Mouse (Mus musculus) lung, embryonic 16.5 days (tissue): ENCODE data around the gene Hoxd10. TPM values are rescaled to one million over a fixed set of nuclear protein-coding genes. Genes with fewer than 3 reads are reported as not detected.

Experiments
- microRNA counts: library from miRNA; unstranded; fragments of <30 nt; microRNA quantifications from one replicate; lab custom pipeline; 2016
- microRNA-seq: library from miRNA; unstranded; fragments of <30 nt; microRNA quantifications from one replicate; pipeline ENCODE4, GENCODE M21; 2016
- polyA plus RNA-seq: library from polyadenylated mRNA; unstranded; fragments of >200 nt; fragmentation: Nextera tagmentation; extraction: Ambion mirVana; gene quantifications from 2 replicates; pipeline ENCODE4 v1.2.1, GENCODE M21; 2015

Gene Hoxd10
- polyA plus RNA-seq, 1 experiment from 2014 or later, result 0.19 TPM

MicroRNAs encoded within 50 kb of the gene (microRNA counts, 519-probe panel; counts per million panel counts)
- 2,416 counts per million, percentile 42 among the panel's probes with 10 or more counts for microRNA mmu-miR-10b (lab: Ali Mortazavi, UCI)

Small RNAs within 50 kb of the gene (microRNA-seq; reads per million reads assigned to microRNA genes)
- gene Gm44463, result not detected
- 1,093 reads per million, percentile 74 among the genes with 10 or more reads in this experiment for gene Mir10b

Other genes starting within 250 kb of the Hoxd10 start
- 21.2 and 25.2 TPM in 2 replicates for gene Lnpk, start 112.5 kb upstream of the Hoxd10 start, polyA plus RNA-seq
- gene Evx2, start 32.4 kb upstream of the Hoxd10 start, polyA plus RNA-seq, result not detected in 2 replicates
- not detected in 2 replicates for gene Hoxd13, start 23.6 kb upstream of the Hoxd10 start, polyA plus RNA-seq
- gene Hoxd12, start 16.9 kb upstream of the Hoxd10 start, polyA plus RNA-seq, result not detected in 2 replicates
- gene Hoxd11, start 12.4 kb upstream of the Hoxd10 start, polyA plus RNA-seq, result not detected in 2 replicates
- 0.31 TPM in 2 replicates for gene Hoxd9, start 5.8 kb downstream of the Hoxd10 start, polyA plus RNA-seq
- gene Hoxd8, start 12.7 kb downstream of the Hoxd10 start, polyA plus RNA-seq, result 0.20 and 0.39 TPM in 2 replicates
- 0.23 and 0.39 TPM in 2 replicates for gene Hoxd3, start 20.0 kb downstream of the Hoxd10 start, polyA plus RNA-seq
- not detected in 2 replicates for gene Hoxd4, start 20.0 kb downstream of the Hoxd10 start, polyA plus RNA-seq
- gene Gm28230, start 34.8 kb downstream of the Hoxd10 start, polyA plus RNA-seq, result not detected in 2 replicates
- not detected in 2 replicates for gene Hoxd1, start 71.1 kb downstream of the Hoxd10 start, polyA plus RNA-seq
- gene Mtx2, start 133.9 kb downstream of the Hoxd10 start, polyA plus RNA-seq, result 90.9 and 107 TPM in 2 replicates